Mouse (Mus musculus) forebrain, embryonic 13.5 days (tissue): ENCODE results near the gene Gm11027. TPM values are rescaled to one million over a fixed set of nuclear protein-coding genes. Genes with fewer than 3 reads are reported as not detected.
"Not testable (repeated sequence)": the region's sequence is repeated elsewhere in the genome, so short reads cannot be mapped to it uniquely, and the experiment has no call there.

Source experiments
- ATAC-seq: fragments of 200-750 bp; cut with Nextera tagmentation; 2 replicates; pipeline ENCODE4 v1.8.0; 2017
- H3K27ac ChIP-seq: fragments of 300-500 bp; sonication (generic); 2 replicates; pipeline ENCODE4 v1.5.1; 2015; ENCODE audit warnings: inconsistent platforms, mild to moderate bottlenecking, moderate library complexity
- H3K27me3 ChIP-seq: fragments of 300-500 bp; sonication (generic); 2 replicates; pipeline ENCODE4 v1.6.1; 2015; ENCODE audit warnings: mild to moderate bottlenecking, inconsistent platforms
- H3K36me3 ChIP-seq: fragments of 300-500 bp; sonication (generic); 2 replicates; pipeline ENCODE4 v1.6.1; 2015; ENCODE audit warnings: mild to moderate bottlenecking, inconsistent platforms; ENCODE audit not compliant: poor library complexity, severe bottlenecking
- H3K4me1 ChIP-seq: fragments of 300-500 bp; sonication (generic); 2 replicates; pipeline ENCODE4 v1.6.1; 2015; ENCODE audit warnings: inconsistent platforms
- H3K4me2 ChIP-seq: fragments of 300-500 bp; sonication (generic); 2 replicates; pipeline ENCODE4 v1.6.1; 2015; ENCODE audit warnings: inconsistent platforms, mild to moderate bottlenecking, moderate library complexity
- H3K4me3 ChIP-seq: fragments of 300-500 bp; sonication (generic); 2 replicates; pipeline ENCODE4 v1.5.1; 2015; ENCODE audit warnings: mild to moderate bottlenecking, inconsistent platforms
- H3K9ac ChIP-seq: fragments of 300-500 bp; sonication (generic); 2 replicates; pipeline ENCODE4 v1.6.1; 2015; ENCODE audit warnings: mild to moderate bottlenecking, inconsistent platforms
- H3K9me3 ChIP-seq: fragments of 300-500 bp; sonication (generic); replicated peaks from 2 replicates; pipeline ENCODE4 v1.6.1; 2016; ENCODE audit warnings: inconsistent platforms
- WGBS: fragments of 180-500 bp; shearing (Covaris S2); methylation state at CpG from one replicate; pipeline ENCODE4 v1.1.7; 2015; 5-methylcytosine and 5-hydroxymethylcytosine counted together
- polyA plus RNA-seq: library from polyadenylated mRNA; unstranded; fragments of >200 nt; fragmentation: Nextera tagmentation; extraction: Ambion mirVana; gene quantifications from 2 replicates; pipeline ENCODE4 v1.2.1, GENCODE M21; 2015

The Gm11027 gene
- not detected in 2 replicates for polyA plus RNA-seq

DNA sequence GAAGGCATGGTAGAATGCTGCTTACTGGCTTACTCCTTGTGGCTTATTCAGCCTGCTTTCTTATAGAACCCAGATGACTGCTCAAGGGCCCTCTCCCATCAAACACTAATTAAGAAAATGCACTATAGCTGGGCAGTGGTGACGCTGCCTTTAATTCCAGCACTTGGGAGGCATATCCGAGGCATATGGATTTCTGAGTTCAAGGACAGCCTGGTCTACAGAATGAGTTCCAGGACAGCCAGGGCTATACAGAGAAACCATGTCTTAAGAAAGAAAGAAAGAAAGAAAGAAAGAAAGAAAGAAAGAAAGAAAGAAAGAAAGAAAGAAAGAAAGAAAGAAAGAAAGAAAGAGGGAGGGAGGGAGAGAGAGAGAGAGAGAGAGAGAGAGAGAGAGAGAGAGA is at the start of gene Gm11027:
Gene Gm11027 (plus strand): TSS at position 301 of the 400 bp plus-strand sequence.
- ATAC-seq, H3K36me3 ChIP-seq, H3K4me3 ChIP-seq, H3K4me1 ChIP-seq, H3K9me3 ChIP-seq, H3K27ac ChIP-seq, H3K4me2 ChIP-seq, H3K9ac ChIP-seq, H3K27me3 ChIP-seq: not testable (repeated sequence)
- WGBS = 78% methylated on average over 2 of the region's 2 CpGs

- H3K27ac ChIP-seq = no peak overlapping the region
- peaks cover 37% of the 10 kb centered on the region for H3K36me3 ChIP-seq
- H3K27me3 ChIP-seq = no peaks in the 10 kb centered on the region
- H3K4me2 ChIP-seq = no peak overlapping the region
- H3K4me3 ChIP-seq = no peak overlapping the region
- no peaks in the 10 kb centered on the region for H3K9me3 ChIP-seq
- no peaks in the 10 kb centered on the region for H3K4me1 ChIP-seq
- 91% methylated on average over 10 of the region's 10 CpGs for WGBS
- ATAC-seq = no peak
- no peak overlapping the region for H3K9ac ChIP-seq
Measured at GRCm38 (mm10) chr12:116226289-116227057, 48.7 kb upstream of the Gm11027 start.

GRCm38 (mm10) chr12:116229451-116229850 is 45.7 kb upstream of the Gm11027 start:
- no peaks in the 10 kb centered on the region for H3K4me1 ChIP-seq
- no peak for ATAC-seq
- WGBS = 77% methylated on average over 3 of the region's 3 CpGs
- no peak overlapping the region for H3K27ac ChIP-seq
- peaks cover 29% of the 10 kb centered on the region for H3K36me3 ChIP-seq
- H3K9ac ChIP-seq = no peak overlapping the region
- no peak overlapping the region for H3K4me2 ChIP-seq
- no peaks in the 10 kb centered on the region for H3K27me3 ChIP-seq
- H3K4me3 ChIP-seq = no peak overlapping the region
- H3K9me3 ChIP-seq = no peaks in the 10 kb centered on the region

- no peaks in the 10 kb centered on the region for H3K27me3 ChIP-seq
- WGBS = 76% methylated on average over 12 of the region's 12 CpGs
- peaks cover 14% of the 10 kb centered on the region for H3K36me3 ChIP-seq
- no peak overlapping the region for H3K9ac ChIP-seq
- no peak overlapping the region for H3K4me3 ChIP-seq
- ATAC-seq = no peak
- no peak overlapping the region for H3K4me2 ChIP-seq
- H3K9me3 ChIP-seq = no peaks in the 10 kb centered on the region
- H3K27ac ChIP-seq = no peak overlapping the region
- H3K4me1 ChIP-seq = no peaks in the 10 kb centered on the region
Measured at GRCm38 (mm10) chr12:116231612-116232011, 43.6 kb upstream of the Gm11027 start.

DNA sequence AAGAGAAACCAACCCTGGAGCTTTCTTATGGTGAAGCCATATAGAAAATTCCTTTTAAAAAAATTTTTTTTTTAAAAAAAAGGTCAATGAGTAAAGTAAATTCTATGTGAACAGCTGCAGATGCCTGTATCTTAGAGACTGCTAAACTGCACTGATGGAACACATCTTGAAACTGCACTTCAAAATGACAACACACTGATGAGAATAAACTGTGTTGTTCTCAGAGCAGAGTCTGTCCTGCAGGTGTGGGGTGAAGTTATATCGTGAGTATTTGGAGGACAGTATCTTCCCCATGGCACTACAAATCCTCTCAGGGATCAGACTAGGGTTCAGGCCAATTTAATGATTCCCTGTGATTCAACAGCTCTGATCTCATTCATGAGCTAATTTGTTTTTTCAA is 43.1 kb upstream of the Gm11027 start:
- WGBS = 95% methylated on average over 1 of the region's 1 CpGs

GRCm38 (mm10) chr12:116235356-116235755 is 39.8 kb upstream of the Gm11027 start:
- Histone ChIP-seq H3K36me3 (peaks cover 2% of the 10 kb centered on the region; the same call in 1 of the 2 replicates), H3K4me3 (no peak overlapping the region), H3K9me3 (no peaks in the 10 kb centered on the region), H3K4me1 (no peaks in the 10 kb centered on the region), H3K27ac (no peak overlapping the region), H3K27me3 (no peaks in the 10 kb centered on the region), H3K4me2 (no peak overlapping the region), H3K9ac (no peak overlapping the region)
- ATAC-seq = no peak
- WGBS = 84% methylated on average over 4 of the region's 4 CpGs

More for the DNA sequence above, 43.1 kb upstream of the Gm11027 start:
- no peak for ATAC-seq
- H3K4me3 ChIP-seq = no peak overlapping the region
- H3K9ac ChIP-seq = no peak overlapping the region
- H3K27me3 ChIP-seq = no peaks in the 10 kb centered on the region
- H3K9me3 ChIP-seq = no peaks in the 10 kb centered on the region
- H3K4me2 ChIP-seq = no peak overlapping the region
- H3K36me3 ChIP-seq = peaks cover 11% of the 10 kb centered on the region
- no peak overlapping the region for H3K27ac ChIP-seq
- no peaks in the 10 kb centered on the region for H3K4me1 ChIP-seq

- H3K36me3 ChIP-seq = peaks cover 12% of the 10 kb centered on the region; the same call in 1 of the 2 replicates
- WGBS = 81% methylated on average over 3 of the region's 3 CpGs
- H3K9me3 ChIP-seq = no peaks in the 10 kb centered on the region
- no peak overlapping the region for H3K4me2 ChIP-seq
- no peaks in the 10 kb centered on the region for H3K27me3 ChIP-seq
- H3K4me3 ChIP-seq = no peak overlapping the region
- ATAC-seq = no peak
- H3K27ac ChIP-seq = no peak overlapping the region
- H3K4me1 ChIP-seq = no peaks in the 10 kb centered on the region
- H3K9ac ChIP-seq = no peak overlapping the region
Measured at GRCm38 (mm10) chr12:116236658-116237057, 38.5 kb upstream of the Gm11027 start.

DNA sequence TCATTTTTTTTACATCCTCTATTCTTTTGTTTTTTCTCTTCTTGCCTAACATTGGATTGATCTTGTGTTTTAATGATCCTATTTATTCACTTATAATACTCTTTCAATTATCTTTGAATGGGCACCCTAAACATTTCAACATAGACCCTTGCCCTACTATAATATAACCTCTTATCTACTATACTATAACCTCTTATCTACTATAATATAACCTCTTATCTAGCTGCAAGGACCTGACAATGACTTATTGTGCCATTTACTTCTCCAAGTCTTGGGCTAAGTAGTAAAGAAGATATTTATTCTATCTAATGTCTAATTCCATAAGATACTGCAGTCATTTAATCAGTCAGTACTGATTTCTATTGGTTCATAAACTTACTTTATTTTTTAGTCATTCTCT is 36.8 kb upstream of the Gm11027 start:
- Histone ChIP-seq H3K9ac (no peak overlapping the region), H3K27me3 (no peaks in the 10 kb centered on the region), H3K27ac (no peak overlapping the region), H3K9me3 (no peaks in the 10 kb centered on the region), H3K4me2 (no peak overlapping the region), H3K4me1 (no peaks in the 10 kb centered on the region), H3K36me3 (peaks cover 14% of the 10 kb centered on the region; the same call in 1 of the 2 replicates), H3K4me3 (no peak overlapping the region)
- ATAC-seq = no peak

- Histone ChIP-seq H3K9ac (no peak overlapping the region), H3K27ac (no peak overlapping the region), H3K36me3 (peaks cover 17% of the 10 kb centered on the region; the same call in 1 of the 2 replicates), H3K4me1 (no peaks in the 10 kb centered on the region), H3K4me2 (no peak overlapping the region), H3K4me3 (no peak overlapping the region), H3K9me3 (no peaks in the 10 kb centered on the region), H3K27me3 (no peaks in the 10 kb centered on the region)
- 80% methylated on average over 3 of the region's 3 CpGs for WGBS
- no peak for ATAC-seq
Measured at GRCm38 (mm10) chr12:116238803-116239202, 36.4 kb upstream of the Gm11027 start.

DNA sequence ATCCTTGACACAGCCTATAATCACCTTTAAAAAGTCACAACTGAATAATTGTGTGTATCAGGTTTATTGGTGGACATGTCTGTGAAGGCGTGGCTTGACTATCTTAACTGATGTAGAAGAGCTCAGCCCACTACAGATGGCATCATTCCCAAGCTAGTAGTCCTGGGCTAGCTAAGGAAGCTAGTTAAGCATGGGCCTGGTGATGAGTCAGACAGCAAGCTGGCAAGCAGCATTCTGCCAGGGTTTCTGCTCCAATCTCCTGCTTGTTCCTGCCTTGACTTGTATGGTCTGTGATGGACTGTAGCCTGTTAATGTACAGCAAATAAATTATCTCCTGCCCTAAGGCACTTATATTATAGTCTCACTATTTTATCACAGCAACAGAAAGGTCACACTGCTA is 30.6 kb upstream of the Gm11027 start:
- Histone ChIP-seq H3K27me3 (no peaks in the 10 kb centered on the region), H3K36me3 (peaks cover 50% of the 10 kb centered on the region), H3K4me2 (no peak overlapping the region), H3K4me1 (no peaks in the 10 kb centered on the region), H3K9me3 (no peaks in the 10 kb centered on the region), H3K27ac (no peak overlapping the region), H3K4me3 (no peak overlapping the region), H3K9ac (no peak overlapping the region)
- no peak for ATAC-seq
- WGBS = 78% methylated on average over 1 of the region's 1 CpGs

DNA sequence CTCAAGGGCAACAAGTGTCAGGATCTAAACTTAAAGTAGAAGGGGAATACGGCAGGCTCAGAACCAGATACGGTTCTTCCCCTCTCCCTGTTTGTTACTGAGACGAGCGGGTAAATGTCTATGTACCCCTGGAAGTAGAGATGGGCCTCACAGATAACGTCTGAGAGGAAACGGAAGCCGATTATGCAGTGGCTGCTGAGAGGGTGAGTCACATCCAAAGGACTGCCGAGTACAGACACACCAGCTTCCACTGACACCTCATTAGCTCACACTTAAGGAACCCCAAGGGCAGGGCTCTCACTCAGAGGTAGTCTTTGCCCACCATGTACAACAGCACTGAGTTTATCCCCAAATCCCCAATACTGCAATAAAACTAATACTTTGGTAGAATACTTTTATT is 20.5 kb upstream of the Gm11027 start:
- no peak overlapping the region for H3K9ac ChIP-seq
- H3K4me1 ChIP-seq = no peaks in the 10 kb centered on the region
- no peak overlapping the region for H3K4me2 ChIP-seq
- H3K36me3 ChIP-seq = peaks cover 19% of the 10 kb centered on the region
- H3K27ac ChIP-seq = no peak overlapping the region
- H3K4me3 ChIP-seq = no peak overlapping the region
- H3K27me3 ChIP-seq = no peaks in the 10 kb centered on the region
- no peaks in the 10 kb centered on the region for H3K9me3 ChIP-seq
- 89% methylated on average over 8 of the region's 8 CpGs for WGBS
- no peak for ATAC-seq

GRCm38 (mm10) chr12:116255636-116256035 is 19.6 kb upstream of the Gm11027 start:
- Histone ChIP-seq H3K9me3 (no peaks in the 10 kb centered on the region), H3K4me2 (no peak overlapping the region), H3K4me1 (no peaks in the 10 kb centered on the region), H3K27ac (no peak overlapping the region), H3K9ac (no peak overlapping the region), H3K4me3 (no peak overlapping the region), H3K36me3 (peaks cover 19% of the 10 kb centered on the region), H3K27me3 (no peaks in the 10 kb centered on the region)
- ATAC-seq = no peak
- 89% methylated on average over 11 of the region's 11 CpGs for WGBS

DNA sequence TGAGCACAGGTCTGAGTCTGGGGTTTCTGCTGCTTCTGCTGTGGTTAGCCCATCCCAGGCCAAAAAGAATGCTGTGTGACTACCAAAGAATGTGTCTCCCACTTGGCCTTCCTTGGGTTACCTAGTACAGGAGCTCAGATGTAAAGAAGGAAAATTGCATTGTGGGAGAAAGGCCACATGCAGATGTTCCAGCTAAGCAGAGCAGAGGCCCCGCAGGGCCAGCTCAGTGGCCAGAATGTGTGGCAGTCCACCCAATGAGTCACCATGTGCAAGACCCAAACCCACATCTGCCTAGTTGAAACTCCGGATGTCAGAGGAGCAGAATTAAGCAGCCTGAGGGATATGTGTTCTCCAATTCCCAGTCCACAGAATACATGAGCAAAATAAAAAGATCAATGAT is 16.9 kb upstream of the Gm11027 start:
- ATAC-seq = no peak
- Histone ChIP-seq H3K4me2 (no peak overlapping the region), H3K4me1 (peaks cover 3% of the 10 kb centered on the region; the same call in 1 of the 2 replicates), H3K27me3 (no peaks in the 10 kb centered on the region), H3K36me3 (peaks cover 14% of the 10 kb centered on the region), H3K27ac (no peak overlapping the region), H3K9ac (no peak overlapping the region), H3K9me3 (no peaks in the 10 kb centered on the region), H3K4me3 (no peak overlapping the region)
- 87% methylated on average over 2 of the region's 2 CpGs for WGBS
